Mouse (Mus musculus) inflammation-experienced regulatory T-cells, adult 16 weeks (primary cell): Measurements from ENCODE around the gene Ifi202b. TPM values are rescaled to one million over a fixed set of nuclear protein-coding genes. Genes with fewer than 3 reads are reported as not detected.

Experiments
- polyA plus RNA-seq: library from polyadenylated mRNA; unstranded; fragments of 100-300 nt; shearing (Covaris generic); gene quantifications from one replicate; pipeline ENCODE4 v1.2.1, GENCODE M21; 2017

The Ifi202b gene
- not detected for polyA plus RNA-seq

DNA sequence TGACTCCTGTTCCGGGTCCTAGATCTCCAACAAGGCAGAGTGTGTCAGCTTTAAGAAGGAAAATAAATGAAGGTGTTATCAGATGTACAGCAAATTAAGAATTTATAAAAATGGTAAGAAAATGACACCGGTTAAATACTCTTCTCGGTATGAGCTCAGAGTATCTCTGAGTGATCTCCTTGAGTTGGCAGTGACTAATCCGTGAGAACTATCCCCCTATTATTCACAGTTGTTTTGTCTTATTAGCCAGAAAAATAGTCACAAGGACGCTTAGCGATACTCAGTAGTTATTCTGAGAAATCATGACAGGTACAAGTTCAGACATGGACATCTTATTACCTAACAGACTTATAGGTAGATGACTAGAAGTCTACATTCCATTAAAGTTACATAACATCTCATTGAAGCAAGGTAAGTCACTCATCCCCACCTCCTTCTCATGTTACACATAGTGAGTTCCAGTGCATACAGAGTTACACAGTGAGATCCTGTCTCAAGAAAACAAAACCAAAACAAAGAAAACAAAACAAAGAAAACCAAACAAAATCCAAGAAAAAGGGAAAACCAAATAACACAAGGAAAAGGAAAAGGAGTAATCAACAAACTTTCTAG is at the start of gene Ifi202b:
TSS of gene Ifi202b (minus strand) at position 51 of the 612 bp plus-strand sequence.

DNA sequence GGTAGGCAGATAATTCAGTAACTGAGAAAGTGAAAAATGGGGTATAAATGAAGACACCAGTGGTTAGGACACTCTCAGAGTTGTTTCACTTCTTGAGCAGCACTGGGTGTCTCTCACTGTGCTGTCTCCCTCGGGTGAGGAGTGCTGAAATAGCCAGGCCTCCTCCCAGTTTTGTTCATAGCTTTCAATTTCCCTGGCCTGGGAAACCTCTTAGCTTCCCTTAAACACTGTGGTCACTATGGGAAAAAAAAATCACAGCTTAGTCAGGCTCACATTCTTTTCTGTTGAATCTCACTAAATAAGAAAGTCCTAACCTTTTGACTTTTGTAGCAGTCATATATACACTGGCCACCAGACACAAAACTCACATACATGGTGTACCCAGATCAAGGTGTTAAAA is 49.2 kb upstream of the Ifi202b start, which contains the start of gene Ifi205:
TSS of gene Ifi205 (minus strand) at position 113 of the 400 bp plus-strand sequence.

DNA sequence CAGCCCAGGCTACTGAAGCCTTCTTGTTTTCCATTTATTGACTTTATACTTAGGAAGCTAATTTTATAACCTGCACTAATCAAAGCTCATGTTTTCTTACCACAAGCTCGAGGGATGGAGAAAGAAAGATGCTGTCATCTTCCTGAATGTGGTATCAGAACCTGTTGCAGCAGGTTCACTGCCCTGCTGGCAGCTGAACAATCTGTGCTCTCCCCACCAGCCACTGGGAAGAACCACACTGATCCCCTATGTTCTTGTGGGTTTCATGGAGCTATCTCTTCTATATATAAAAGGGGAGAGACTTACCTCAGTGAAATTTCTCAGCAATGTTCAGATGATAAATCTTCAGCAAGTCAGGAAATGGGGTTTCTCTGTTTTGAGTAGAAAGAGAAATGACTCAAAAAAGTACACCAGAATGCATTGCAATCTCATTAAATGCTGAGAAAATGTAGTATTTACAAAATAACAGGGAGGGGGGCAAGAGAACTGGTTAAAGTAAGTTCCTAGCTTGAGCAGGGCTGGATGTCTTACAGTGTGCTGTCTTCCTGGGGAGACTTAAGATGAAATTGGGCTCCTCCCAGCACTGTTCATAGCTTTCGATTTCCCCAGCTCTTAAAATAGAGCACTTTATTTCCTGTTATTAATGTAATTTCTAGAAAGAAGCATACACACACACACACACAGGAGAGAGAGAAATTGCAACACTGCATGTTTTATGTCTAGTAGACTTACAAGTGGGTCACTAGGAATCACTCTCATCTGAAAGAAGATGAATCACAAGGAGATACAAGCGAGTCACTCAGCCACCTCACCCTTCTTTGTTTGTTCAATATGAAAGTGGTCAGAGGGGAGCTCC is 40.4 kb downstream of the Ifi202b start, which contains the start of the genes Mndal and Ifi203:
TSS of gene Mndal (minus strand) at position 568 of the 856 bp plus-strand sequence.
TSS of gene Ifi203 (minus strand) at position 749 of the 856 bp plus-strand sequence.

Other genes with a start within 250 kb of the Ifi202b start
- gene Ifi207, start 241.0 kb downstream of the Ifi202b start, polyA plus RNA-seq, result 0.46 TPM
- gene Ifi204, start 215.8 kb downstream of the Ifi202b start, polyA plus RNA-seq, result 1.1 TPM
- gene Ifi211, start 69.7 kb downstream of the Ifi202b start, polyA plus RNA-seq, result 2.0 TPM
- 530 TPM for gene Mndal, start 40.3 kb downstream of the Ifi202b start, polyA plus RNA-seq
- 391 TPM for gene Ifi203, start 40.1 kb downstream of the Ifi202b start, polyA plus RNA-seq
- not detected for gene Ifi205, start 49.1 kb upstream of the Ifi202b start, polyA plus RNA-seq
- not detected for gene Olfr433, start 58.0 kb upstream of the Ifi202b start, polyA plus RNA-seq
- not detected for gene Olfr432, start 66.5 kb upstream of the Ifi202b start, polyA plus RNA-seq
- gene Olfr430, start 83.9 kb upstream of the Ifi202b start, polyA plus RNA-seq, result not detected
- not detected for gene Olfr429, start 101.6 kb upstream of the Ifi202b start, polyA plus RNA-seq
- not detected for gene Olfr427, start 114.1 kb upstream of the Ifi202b start, polyA plus RNA-seq
- gene Olfr231, start 138.4 kb upstream of the Ifi202b start, polyA plus RNA-seq, result not detected
- gene Olfr424, start 148.8 kb upstream of the Ifi202b start, polyA plus RNA-seq, result not detected
- not detected for gene Olfr420, start 172.9 kb upstream of the Ifi202b start, polyA plus RNA-seq
- 0.11 TPM for gene Spta1, start 190.0 kb upstream of the Ifi202b start, polyA plus RNA-seq